ENCODE assay signal across 15 mouse cellular contexts in the genomic region with DNA sequence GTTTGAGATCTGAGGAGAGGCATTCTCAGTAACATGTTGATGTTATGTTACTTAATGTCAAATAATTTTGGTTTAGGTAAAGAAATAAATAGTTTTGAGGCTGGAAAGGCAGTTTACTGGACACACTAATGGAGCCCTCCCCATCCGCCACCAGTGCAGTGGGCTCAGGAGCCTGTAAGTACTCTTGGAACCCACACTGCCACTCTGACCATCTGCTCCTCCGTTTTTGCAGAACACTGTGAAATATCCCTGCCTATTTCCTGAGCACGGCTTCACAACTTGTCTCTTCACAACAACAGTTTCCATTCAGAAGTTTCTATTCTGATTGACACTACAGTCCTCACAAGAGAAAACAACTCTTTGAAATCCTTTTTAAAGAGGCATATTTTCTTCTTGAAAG.
DNase-seq lines count a peak whose midpoint lies in the region.
"Had no signal": no experiment of that assay in that cellular context is flagged by ENCODE, and none has a peak within 500 bp of the region (broad histone marks: within the 10 kb centered on the region; RNA-seq: fewer than 3 reads in every experiment).

No protein-coding gene starts in this region.

- DNase-seq in cerebellum, adult 11-12 months: peak; percentile 22
- no peak for DNase-seq in cerebellum, adult 11 months
- peak; percentile 34 for DNase-seq in layer of hippocampus, adult 11-12 months (ENCODE audit: low spot score)
- no peak for DNase-seq in layer of hippocampus, postnatal 10 days (ENCODE audit: low spot score in 2 of 2)
- DNase-seq in right cerebral cortex, postnatal 36 days (ENCODE audit: low spot score in 2 of 2): peak; percentile 20 to 38
- DNase-seq in right cerebral cortex, postnatal 14 days: no peak
- DNase-seq in spleen, postnatal 4 days (ENCODE audit: low spot score in 2 of 2): no peak
- no peak for DNase-seq in adrenal gland, adult 8-10 months
- DNase-seq: adrenal gland, postnatal 10 days; heart, postnatal 10 days; kidney, adult 18-20 months; lung, embryonic 14.5 days; lung, postnatal 36 days; thymus, adult 18-20 months; thymus, postnatal 4 days had no signal

Comparison
In these comparisons a context has a peak if more than half of its experiments do, and no peak if none do; other contexts are left out.
1. DNase-seq: peak in cerebellum, adult 11-12 months (single experiment), layer of hippocampus, adult 11-12 months (single experiment) and right cerebral cortex, postnatal 36 days (2 of 2); none in cerebellum, adult 11 months (single experiment), layer of hippocampus, postnatal 10 days (0 of 2), right cerebral cortex, postnatal 14 days (single experiment), spleen, postnatal 4 days (0 of 2) and adrenal gland, adult 8-10 months (single experiment).